Mouse (Mus musculus): ENCODE results near the gene Dglucy.
"Not testable (repeated sequence)": the region's sequence is repeated elsewhere in the genome, so short reads cannot be mapped to it uniquely, and the experiment has no call there.

GRCm38 (mm10) chr12:100803391-100803790 is 24.5 kb downstream of the Dglucy start:
- not testable (repeated sequence) for TF ChIP-seq CTCF (IDR thresholded peaks at IDR 0.05; ENCODE audit: control insufficient read depth, insufficient read depth, low read length); POLR2A (IDR thresholded peaks at IDR 0.05; ENCODE audit: borderline replicate concordance, control insufficient read depth, low read depth, low read length)

Measured in bone marrow, adult 2 months (tissue).